Mouse (Mus musculus) cerebellum, adult 2 months (tissue): ENCODE measurements around the gene Fbxl3. TPM values are rescaled to one million over a fixed set of nuclear protein-coding genes. Genes with fewer than 3 reads are reported as not detected.

Experiments used
- DNase-seq, 2 experiments: peaks; one replicate each; pipeline ENCODE4 v3.0.0; 2021
- H3K27ac ChIP-seq: fragments of 200-500 bp; 2 replicates; pipeline ENCODE4 v1.5.1; 2012; ENCODE audit warnings: low read length, control low read depth, inconsistent platforms; ENCODE audit not compliant: insufficient read depth
- H3K27me3 ChIP-seq: fragments of 200-500 bp; 2 replicates; pipeline ENCODE4 v1.6.1; 2012; ENCODE audit warnings: inconsistent platforms, mild to moderate bottlenecking, low read length, moderate library complexity; ENCODE audit not compliant: control insufficient read depth, insufficient read depth
- H3K4me1 ChIP-seq: fragments of 200-500 bp; 2 replicates; pipeline ENCODE4 v1.6.1; 2011; ENCODE audit warnings: low read length; ENCODE audit not compliant: control insufficient read depth, insufficient read depth
- H3K4me3 ChIP-seq: fragments of 200-500 bp; replicated peaks from 2 replicates; pipeline ENCODE3; 2011; ENCODE audit warnings: mild to moderate bottlenecking, low read depth, low read length, control low read depth; ENCODE audit not compliant: insufficient read depth
- CTCF ChIP-seq: fragments of 200-500 bp; IDR thresholded peaks from 2 replicates; pipeline ENCODE4 v1.5.1; 2011; ENCODE audit warnings: low read depth, mild to moderate bottlenecking, control low read depth, low read length, moderate library complexity, borderline replicate concordance; ENCODE audit not compliant: insufficient read depth
- POLR2A ChIP-seq: fragments of 200-500 bp; IDR thresholded peaks from 2 replicates; pipeline ENCODE4 v1.6.1; 2011; ENCODE audit warnings: low read length, control low read depth, borderline replicate concordance; ENCODE audit not compliant: insufficient read depth
- WGBS: fragments of 180-500 bp; shearing (Covaris S2); methylation state at CpG from one replicate; pipeline ENCODE4 v1.1.7; 2018; 5-methylcytosine and 5-hydroxymethylcytosine counted together
- polyA plus RNA-seq: library from polyadenylated mRNA; depleted of rRNA; stranded (reverse); fragments of >200 nt; gene quantifications from 2 replicates; pipeline ENCODE4 v1.2.3, GENCODE M21; 2012

Gene Fbxl3
- polyA plus RNA-seq, 1 experiment, result 141 TPM

DNA sequence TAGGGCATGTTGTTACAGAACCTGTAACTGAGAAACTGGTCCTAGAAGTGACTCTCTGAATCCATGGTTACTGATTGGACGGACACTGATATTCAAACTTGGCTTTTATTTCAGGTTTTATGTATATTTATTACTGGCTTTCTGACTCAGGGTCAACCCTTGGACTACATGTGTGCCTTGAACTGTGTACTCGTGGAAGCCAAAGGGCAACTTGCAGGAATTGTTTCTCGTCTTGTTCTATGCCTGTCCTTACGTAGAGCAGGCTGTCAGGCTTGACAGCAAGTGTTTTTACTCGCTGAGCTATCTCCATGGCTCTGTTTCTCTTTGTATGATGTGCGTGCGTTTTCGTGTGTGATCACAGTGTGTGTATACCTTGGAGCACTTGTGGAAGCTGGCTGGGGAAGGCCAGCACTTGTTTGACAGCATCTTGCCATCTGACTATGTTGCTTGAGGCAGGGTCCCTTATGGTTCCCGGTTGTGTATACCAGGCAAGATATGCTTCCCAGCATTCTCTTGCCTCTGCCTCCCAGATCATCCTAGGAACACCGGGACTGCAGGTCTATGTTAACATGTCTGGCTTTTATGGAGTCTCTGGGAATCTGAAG is 3.5 kb upstream of the Fbxl3 start:
- H3K27ac ChIP-seq, result no peak overlapping the region
- DNase-seq, result no peak
- no peak for TF ChIP-seq CTCF
- no peak for TF ChIP-seq POLR2A
- H3K4me3 ChIP-seq, result no peak overlapping the region
- H3K27me3 ChIP-seq, result no peaks in the 10 kb centered on the region
- H3K4me1 ChIP-seq, result no peaks in the 10 kb centered on the region; the same call in 1 of the 2 replicates
- 81% methylated on average over 10 of the region's 10 CpGs for WGBS

DNA sequence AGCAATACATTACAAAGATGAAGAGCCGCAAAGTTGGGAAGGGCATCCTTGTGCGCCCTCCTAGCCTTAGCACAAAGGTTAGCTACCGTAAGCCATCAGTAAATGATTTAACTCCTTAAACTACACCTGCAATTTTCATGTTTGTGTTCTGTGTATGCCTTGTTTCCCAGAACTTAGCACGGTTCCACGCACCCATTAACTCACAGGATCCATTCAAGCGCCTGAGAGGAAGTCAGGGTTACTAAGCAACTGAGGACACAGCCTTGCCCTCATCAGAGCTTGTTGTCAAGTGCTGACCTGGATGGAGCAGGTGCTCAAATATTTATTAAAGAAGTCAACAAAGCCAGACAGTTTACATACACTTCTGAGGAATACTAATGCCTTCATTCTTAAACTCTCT is 2.9 kb upstream of the Fbxl3 start:
- DNase-seq, result no peak
- TF ChIP-seq POLR2A, result no peak
- TF ChIP-seq CTCF, result no peak
- Histone ChIP-seq H3K4me3 (no peak overlapping the region), H3K27me3 (no peaks in the 10 kb centered on the region), H3K27ac (no peak overlapping the region), H3K4me1 (no peaks in the 10 kb centered on the region; the same call in 1 of the 2 replicates)
- WGBS, result 81% methylated on average over 6 of the region's 6 CpGs

DNA sequence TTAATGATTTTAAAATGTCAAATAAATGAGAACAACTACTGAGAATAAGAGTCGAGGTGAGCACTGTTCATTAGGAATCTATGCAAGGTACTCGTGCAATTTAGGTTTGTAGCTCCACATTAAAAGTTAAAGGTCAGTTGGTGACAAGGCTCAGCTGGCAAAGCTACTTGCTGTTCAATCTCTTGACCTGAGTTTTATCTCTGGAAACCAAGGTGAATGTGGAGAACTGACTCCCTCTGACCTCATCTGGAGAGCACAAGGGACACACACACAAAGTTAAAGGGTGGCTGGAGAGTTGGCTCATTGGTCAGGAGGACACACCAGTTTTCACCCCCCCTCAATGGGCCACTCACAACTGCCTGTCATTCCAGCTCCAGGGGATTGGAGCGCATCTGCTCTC is 1.8 kb upstream of the Fbxl3 start:
- no peak for DNase-seq
- Histone ChIP-seq H3K27ac (no peak overlapping the region), H3K4me1 (peaks cover 7% of the 10 kb centered on the region), H3K27me3 (no peaks in the 10 kb centered on the region), H3K4me3 (no peak overlapping the region)
- 79% methylated on average over 3 of the region's 3 CpGs for WGBS
- TF ChIP-seq POLR2A (no peak), CTCF (no peak)

DNA sequence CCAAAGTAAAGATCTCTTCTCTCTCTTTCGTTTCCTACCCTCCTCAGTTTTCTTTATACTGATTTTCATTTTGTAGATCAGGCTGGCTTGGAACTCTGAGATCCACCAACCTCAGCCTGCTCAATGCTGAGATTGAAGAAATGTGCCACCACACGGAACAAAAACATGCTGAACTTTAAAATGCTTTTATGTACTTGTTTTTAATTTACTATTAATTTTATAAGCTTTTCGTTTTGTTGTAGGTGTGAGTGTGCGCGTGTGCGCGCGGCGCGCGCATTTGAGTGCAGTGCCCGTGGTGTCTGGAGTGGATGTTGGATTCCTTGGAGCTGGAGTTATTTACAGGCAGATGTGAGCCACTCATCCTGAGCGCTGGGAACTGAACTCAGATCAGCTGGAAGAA is 930 bp upstream of the Fbxl3 start:
- DNase-seq, result no peak
- TF ChIP-seq POLR2A, result no peak
- no peak for TF ChIP-seq CTCF
- H3K4me3 ChIP-seq, result no peak overlapping the region
- 79% methylated on average over 13 of the region's 13 CpGs for WGBS
- H3K27ac ChIP-seq, result no peak overlapping the region
- H3K27me3 ChIP-seq, result no peaks in the 10 kb centered on the region
- H3K4me1 ChIP-seq, result peaks cover 14% of the 10 kb centered on the region

DNA sequence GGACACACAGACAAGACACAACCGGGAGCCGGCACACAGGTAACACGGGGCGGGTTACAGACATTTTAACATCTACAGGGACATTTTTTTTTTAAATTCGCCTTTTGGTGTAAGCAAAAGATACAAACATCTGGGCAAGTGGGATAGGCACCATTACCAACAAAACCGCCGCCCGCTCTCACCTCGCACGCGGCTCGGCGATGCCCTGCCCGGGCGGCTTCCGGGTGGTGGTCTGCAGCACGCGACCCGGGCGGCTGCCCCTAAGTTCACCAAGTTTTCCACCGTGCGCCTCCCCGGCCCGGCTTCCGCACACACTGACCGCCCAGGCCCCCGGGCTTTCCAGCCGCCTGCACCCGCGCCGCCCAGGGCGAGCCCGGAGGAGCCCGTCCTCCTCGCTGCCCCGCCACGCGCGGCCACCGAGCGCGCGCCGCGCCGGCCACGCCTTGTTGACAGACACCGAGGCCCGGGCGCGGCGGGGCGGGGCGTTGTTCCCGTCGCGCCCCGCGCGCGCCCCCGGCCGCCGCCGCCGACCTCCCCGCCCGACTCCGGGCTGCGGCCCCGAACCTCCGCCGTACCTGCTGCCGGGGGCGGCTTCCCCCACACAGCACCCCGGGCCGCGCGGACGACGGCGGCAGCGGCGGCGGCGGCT is 655 bp downstream of the Fbxl3 start:
- H3K4me3 ChIP-seq, result peak overlapping the region; percentile 89

DNA sequence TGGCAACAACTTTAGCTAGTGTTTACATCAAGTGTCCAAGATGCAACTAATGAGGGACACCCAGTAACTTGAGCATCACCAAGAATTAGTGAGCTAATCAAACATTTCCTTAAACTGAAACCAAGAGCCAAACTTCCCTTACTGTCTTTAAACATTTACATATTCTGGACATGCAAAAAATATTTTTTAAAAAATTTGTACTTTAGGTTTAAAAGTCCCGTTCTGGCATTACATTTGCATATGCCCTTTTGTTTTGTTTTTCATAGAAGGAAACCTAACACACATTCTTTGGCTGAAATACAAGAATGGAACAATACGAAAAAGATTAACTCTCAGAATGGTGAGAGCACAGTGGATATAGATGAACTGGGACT is 1.2 kb downstream of the Fbxl3 start:
- H3K27me3 ChIP-seq, result no peaks in the 10 kb centered on the region
- H3K27ac ChIP-seq, result 0 out of 2 replicates have a peak overlapping the region, but pooled peaks have one; percentile 12
- no peak for TF ChIP-seq POLR2A
- no peak for TF ChIP-seq CTCF
- DNase-seq, result no peak
- under 1% methylated on average over 2 of the region's 2 CpGs for WGBS
- H3K4me3 ChIP-seq, result peak overlapping the region; percentile 89
- peaks cover 17% of the 10 kb centered on the region for H3K4me1 ChIP-seq

More for the DNA sequence above, 655 bp downstream of the Fbxl3 start:
- H3K4me1 ChIP-seq, result peaks cover 17% of the 10 kb centered on the region
- H3K27ac ChIP-seq, result peak overlapping the region; percentile 99
- no peaks in the 10 kb centered on the region for H3K27me3 ChIP-seq
- WGBS, result under 1% methylated on average over 68 of the region's 86 CpGs
- TF ChIP-seq POLR2A (no peak), CTCF (no peak)
- peak; percentile 85 to 91 for DNase-seq

DNA sequence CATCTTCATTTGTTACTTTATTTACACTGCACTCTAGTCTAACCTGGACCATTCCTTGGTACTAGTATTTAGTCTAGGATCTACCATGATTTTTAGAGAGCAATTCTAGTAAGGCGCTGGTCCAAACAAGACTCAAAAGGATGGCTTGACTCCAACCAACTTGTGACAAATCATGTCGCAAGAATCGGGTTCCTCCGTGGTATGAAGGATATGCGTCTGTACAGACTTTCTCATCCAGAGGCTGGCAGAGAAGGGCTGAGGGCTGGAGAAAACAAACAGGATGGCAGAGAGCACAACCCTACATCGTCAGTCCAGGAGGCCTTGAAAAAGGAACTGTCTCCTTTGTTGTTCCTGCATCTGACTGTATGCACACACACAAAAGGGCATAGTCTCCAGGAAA is 2.7 kb downstream of the Fbxl3 start:
- DNase-seq, result no peak
- TF ChIP-seq CTCF, result no peak
- TF ChIP-seq POLR2A, result no peak
- Histone ChIP-seq H3K27me3 (no peaks in the 10 kb centered on the region), H3K4me1 (peaks cover 17% of the 10 kb centered on the region), H3K27ac (no peak overlapping the region), H3K4me3 (peak overlapping the region; percentile 5)
- 6% methylated on average over 6 of the region's 6 CpGs for WGBS

DNA sequence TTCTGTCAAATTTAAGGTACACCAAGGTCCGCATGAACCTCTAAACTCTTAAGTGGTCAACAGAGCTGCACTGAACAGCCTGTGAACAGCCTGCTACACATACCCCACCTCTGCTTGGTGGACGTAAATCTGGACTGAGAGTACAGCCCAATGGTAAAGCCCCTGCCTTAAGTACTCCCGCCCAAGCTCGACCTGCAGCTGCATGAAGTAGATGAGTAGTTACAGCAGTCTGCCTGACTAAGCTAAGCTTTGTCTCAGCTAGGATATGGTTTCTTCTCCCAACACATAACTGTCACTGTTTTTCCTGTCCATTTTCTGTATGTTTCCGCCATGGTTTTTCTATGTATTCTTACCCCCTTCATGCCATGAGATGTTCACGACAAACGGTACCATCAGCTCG is 3.5 kb downstream of the Fbxl3 start:
- Histone ChIP-seq H3K27me3 (no peaks in the 10 kb centered on the region), H3K27ac (no peak overlapping the region), H3K4me3 (peak overlapping the region; percentile 33), H3K4me1 (peaks cover 17% of the 10 kb centered on the region)
- WGBS, result 86% methylated on average over 8 of the region's 8 CpGs
- DNase-seq, result no peak
- no peak for TF ChIP-seq CTCF
- no peak for TF ChIP-seq POLR2A
